Mouse (Mus musculus) neural tube, embryonic 13.5 days (tissue): ENCODE data around the gene 2210011C24Rik. TPM values are rescaled to one million over a fixed set of nuclear protein-coding genes. Genes with fewer than 3 reads are reported as not detected.
A peak's percentile ranks its signal among the peaks of the same experiment; 100 is the strongest.

Experiments
- ATAC-seq: fragments of 200-750 bp; cut with Nextera tagmentation; 2 replicates; pipeline ENCODE4 v1.8.0; 2017; ENCODE audit warnings: low read depth, mild to moderate bottlenecking, moderate TSS enrichment, moderate library complexity
- H3K27ac ChIP-seq: fragments of 300-500 bp; sonication (generic); replicated peaks from 2 replicates; pipeline ENCODE4 v1.5.1; 2015; ENCODE audit warnings: moderate library complexity, mild to moderate bottlenecking, inconsistent platforms
- H3K27me3 ChIP-seq: fragments of 300-500 bp; sonication (generic); 2 replicates; pipeline ENCODE4 v1.6.1; 2015; ENCODE audit warnings: mild to moderate bottlenecking, inconsistent platforms
- H3K36me3 ChIP-seq: fragments of 300-500 bp; sonication (generic); 2 replicates; pipeline ENCODE4 v1.6.1; 2015; ENCODE audit warnings: mild to moderate bottlenecking, inconsistent platforms
- H3K4me1 ChIP-seq: fragments of 300-500 bp; sonication (generic); replicated peaks from 2 replicates; pipeline ENCODE4 v1.6.1; 2015; ENCODE audit warnings: inconsistent platforms
- H3K4me2 ChIP-seq: fragments of 300-500 bp; sonication (generic); 2 replicates; pipeline ENCODE4 v1.6.1; 2015; ENCODE audit warnings: inconsistent platforms, mild to moderate bottlenecking, moderate library complexity
- H3K4me3 ChIP-seq: fragments of 300-500 bp; sonication (generic); 2 replicates; pipeline ENCODE4 v1.5.1; 2015; ENCODE audit warnings: mild to moderate bottlenecking, inconsistent platforms
- H3K9ac ChIP-seq: fragments of 300-500 bp; sonication (generic); 2 replicates; pipeline ENCODE4 v1.6.1; 2015; ENCODE audit warnings: moderate library complexity, mild to moderate bottlenecking, inconsistent platforms
- H3K9me3 ChIP-seq: fragments of 300-500 bp; sonication (generic); 2 replicates; pipeline ENCODE4 v1.6.1; 2016; ENCODE audit warnings: inconsistent platforms
- WGBS: fragments of 180-500 bp; shearing (Covaris S2); methylation state at CpG from one replicate; pipeline ENCODE4 v1.1.7; 2015; 5-methylcytosine and 5-hydroxymethylcytosine counted together
- polyA plus RNA-seq: library from polyadenylated mRNA; unstranded; fragments of >200 nt; fragmentation: Nextera tagmentation; extraction: Ambion mirVana; gene quantifications from 2 replicates; pipeline ENCODE4 v1.2.1, GENCODE M21; 2015

The 2210011C24Rik gene
- 1.0 TPM in 1 of 2 replicates, not detected in the other for polyA plus RNA-seq

DNA sequence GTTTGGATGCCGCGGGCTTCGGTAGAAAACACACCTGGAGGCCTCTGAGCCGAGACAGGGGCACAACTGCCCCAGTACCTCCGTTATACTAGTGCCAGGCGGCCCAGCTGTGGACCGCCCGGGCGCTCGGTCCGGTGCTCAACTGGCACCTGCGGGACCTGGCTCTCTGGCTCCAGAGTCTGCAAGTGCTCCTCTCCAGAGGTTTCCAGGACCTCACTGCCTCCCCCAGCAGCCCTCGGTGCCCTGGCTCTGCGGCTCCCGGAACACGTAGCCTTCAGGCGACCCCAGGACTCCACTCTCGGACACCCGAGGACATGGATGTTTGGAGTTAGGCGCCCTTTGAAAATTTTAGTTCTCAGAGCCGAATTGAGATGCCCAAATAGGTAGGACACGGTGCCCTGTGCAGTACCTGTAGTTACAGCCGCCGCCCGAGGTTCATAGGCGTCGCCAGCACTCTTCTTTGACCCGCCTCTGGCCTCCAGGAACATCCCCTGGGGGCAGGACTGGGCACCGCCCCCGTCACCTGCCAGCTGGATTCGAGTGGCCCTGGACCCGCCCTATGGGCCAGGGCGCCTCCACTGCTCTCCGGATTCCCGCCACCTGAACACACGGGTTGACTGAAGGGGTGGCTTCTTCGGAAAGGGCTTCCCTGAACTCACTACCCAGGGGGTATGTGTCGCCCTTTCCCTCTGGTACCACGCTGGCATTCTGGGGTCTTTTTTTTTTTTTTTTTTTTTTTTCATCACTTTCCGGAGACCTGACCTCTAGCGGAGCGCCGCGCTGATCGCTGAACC is at the start of gene 2210011C24Rik:
Gene 2210011C24Rik, minus strand, starts transcription at position 467 of the 794 bp plus-strand sequence.
- peak; percentile 44; the same call in 1 of the 2 replicates for ATAC-seq
- Histone ChIP-seq H3K27ac (no peak within 1 kb of the TSS), H3K9me3 (no peaks in the 10 kb centered on the region), H3K4me1 (peaks cover 30% of the 10 kb centered on the region), H3K9ac (peak within 1 kb of the TSS; percentile 70), H3K4me2 (peak within 1 kb of the TSS; percentile 85), H3K36me3 (no peaks in the 10 kb centered on the region), H3K27me3 (peaks cover 44% of the 10 kb centered on the region), H3K4me3 (peak within 1 kb of the TSS; percentile 48)
- 1% methylated on average over 44 of the region's 45 CpGs for WGBS

- H3K9ac ChIP-seq = no peak overlapping the region
Measured at GRCm38 (mm10) chr8:84060245-84060644, 48.3 kb upstream of the 2210011C24Rik start.

GRCm38 (mm10) chr8:84059226-84059625 is 47.3 kb upstream of the 2210011C24Rik start:
- WGBS = 91% methylated on average over 2 of the region's 2 CpGs
- Histone ChIP-seq H3K4me3 (no peak overlapping the region), H3K36me3 (no peaks in the 10 kb centered on the region), H3K27me3 (0 out of 2 replicates have a peak, but pooled peaks cover 3% of the 10 kb centered on the region), H3K9me3 (no peaks in the 10 kb centered on the region), H3K9ac (no peak overlapping the region), H3K4me1 (no peaks in the 10 kb centered on the region), H3K27ac (no peak overlapping the region), H3K4me2 (no peak overlapping the region)
- no peak for ATAC-seq

More at GRCm38 (mm10) chr8:84060245-84060644, 48.3 kb upstream of the 2210011C24Rik start:
- no peaks in the 10 kb centered on the region for H3K9me3 ChIP-seq
- H3K27ac ChIP-seq = no peak overlapping the region
- H3K4me1 ChIP-seq = 0 out of 2 replicates have a peak, but pooled peaks cover 2% of the 10 kb centered on the region
- 82% methylated on average over 2 of the region's 2 CpGs for WGBS
- H3K4me2 ChIP-seq = no peak overlapping the region
- no peaks in the 10 kb centered on the region for H3K36me3 ChIP-seq
- H3K27me3 ChIP-seq = 0 out of 2 replicates have a peak, but pooled peaks cover 3% of the 10 kb centered on the region
- no peak overlapping the region for H3K4me3 ChIP-seq
- ATAC-seq = no peak

GRCm38 (mm10) chr8:84057827-84058226 is 45.9 kb upstream of the 2210011C24Rik start:
- Histone ChIP-seq H3K4me2 (no peak overlapping the region), H3K27ac (no peak overlapping the region), H3K9ac (no peak overlapping the region), H3K9me3 (no peaks in the 10 kb centered on the region), H3K36me3 (no peaks in the 10 kb centered on the region), H3K27me3 (0 out of 2 replicates have a peak, but pooled peaks cover 3% of the 10 kb centered on the region), H3K4me3 (no peak overlapping the region), H3K4me1 (no peaks in the 10 kb centered on the region)
- WGBS = 96% methylated on average over 1 of the region's 1 CpGs
- ATAC-seq = no peak

- H3K4me2 ChIP-seq = no peak overlapping the region
- no peaks in the 10 kb centered on the region for H3K36me3 ChIP-seq
- 92% methylated on average over 5 of the region's 5 CpGs for WGBS
- H3K27ac ChIP-seq = no peak overlapping the region
- no peak for ATAC-seq
- no peaks in the 10 kb centered on the region for H3K27me3 ChIP-seq
- H3K4me3 ChIP-seq = no peak overlapping the region
- no peaks in the 10 kb centered on the region for H3K4me1 ChIP-seq
- no peak overlapping the region for H3K9ac ChIP-seq
- no peaks in the 10 kb centered on the region for H3K9me3 ChIP-seq
Measured at GRCm38 (mm10) chr8:84053229-84053628, 41.3 kb upstream of the 2210011C24Rik start.

GRCm38 (mm10) chr8:84052746-84053145 is 40.8 kb upstream of the 2210011C24Rik start:
- Histone ChIP-seq H3K27ac (no peak overlapping the region), H3K36me3 (no peaks in the 10 kb centered on the region), H3K4me2 (no peak overlapping the region), H3K9me3 (no peaks in the 10 kb centered on the region), H3K27me3 (no peaks in the 10 kb centered on the region), H3K9ac (no peak overlapping the region), H3K4me3 (no peak overlapping the region), H3K4me1 (no peaks in the 10 kb centered on the region)
- ATAC-seq = no peak
- 84% methylated on average over 3 of the region's 3 CpGs for WGBS

GRCm38 (mm10) chr8:84048171-84048570 is 36.2 kb upstream of the 2210011C24Rik start:
- H3K9me3 ChIP-seq = no peaks in the 10 kb centered on the region
- no peak overlapping the region for H3K4me3 ChIP-seq
- H3K36me3 ChIP-seq = no peaks in the 10 kb centered on the region
- 67% methylated on average over 5 of the region's 5 CpGs for WGBS
- peaks cover 10% of the 10 kb centered on the region for H3K4me1 ChIP-seq
- no peak overlapping the region for H3K4me2 ChIP-seq
- no peak for ATAC-seq
- no peak overlapping the region for H3K27ac ChIP-seq
- no peak overlapping the region for H3K9ac ChIP-seq
- H3K27me3 ChIP-seq = peaks cover 31% of the 10 kb centered on the region

DNA sequence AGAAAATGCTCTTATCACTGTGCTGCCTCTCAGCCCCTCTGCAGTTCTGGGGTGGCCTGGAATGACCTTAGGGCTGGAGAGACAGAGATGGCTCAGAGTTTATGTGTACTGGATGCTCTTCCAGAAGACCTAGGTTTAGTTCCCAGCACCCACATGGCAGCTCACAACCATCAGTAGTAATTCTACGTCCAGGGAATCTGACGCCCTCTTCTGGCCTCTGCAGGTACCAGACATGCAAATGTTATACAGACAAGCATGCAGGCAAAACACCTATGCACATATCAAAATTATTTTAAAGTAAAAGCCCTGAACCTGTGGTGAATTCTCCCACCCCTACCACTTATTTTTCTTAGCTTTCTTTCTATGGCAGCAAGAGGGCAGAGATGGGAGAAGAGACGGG is 34.5 kb upstream of the 2210011C24Rik start:
- 81% methylated on average over 3 of the region's 3 CpGs for WGBS
- Histone ChIP-seq H3K27me3 (peaks cover 48% of the 10 kb centered on the region), H3K36me3 (no peaks in the 10 kb centered on the region), H3K4me2 (no peak overlapping the region), H3K27ac (no peak overlapping the region), H3K4me3 (no peak overlapping the region), H3K9ac (no peak overlapping the region), H3K9me3 (no peaks in the 10 kb centered on the region), H3K4me1 (peaks cover 22% of the 10 kb centered on the region)
- no peak for ATAC-seq

DNA sequence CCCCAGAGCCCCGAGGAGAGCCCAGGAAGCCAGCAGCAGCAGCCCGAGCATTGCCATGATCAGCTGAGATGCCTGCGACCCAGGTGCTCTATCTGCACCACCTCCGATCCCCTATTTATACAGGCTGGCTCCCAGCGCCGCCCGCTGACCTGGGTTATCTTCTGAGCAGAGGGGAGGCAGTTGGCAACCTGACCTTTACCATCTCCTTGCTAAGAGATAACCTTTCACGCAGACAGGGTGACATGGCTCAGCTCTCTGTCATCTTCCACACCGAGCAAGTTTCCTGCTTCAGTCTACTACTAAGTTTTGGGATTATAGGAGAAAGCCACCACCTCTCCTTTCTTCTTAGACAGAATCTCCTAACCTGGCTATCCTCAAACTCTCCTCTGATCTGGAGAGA is 32.9 kb upstream of the 2210011C24Rik start, which contains the start of gene Rln3:
Gene Rln3, minus strand, starts transcription at position 101 of the 400 bp plus-strand sequence.
- Histone ChIP-seq H3K9ac (0 out of 2 replicates have a peak within 1 kb of the TSS, but pooled peaks have one; percentile 6), H3K9me3 (no peaks in the 10 kb centered on the region), H3K4me2 (no peak within 1 kb of the TSS), H3K27me3 (peaks cover 61% of the 10 kb centered on the region), H3K4me3 (no peak within 1 kb of the TSS), H3K27ac (no peak within 1 kb of the TSS), H3K36me3 (no peaks in the 10 kb centered on the region), H3K4me1 (peaks cover 22% of the 10 kb centered on the region)
- 7% methylated on average over 9 of the region's 9 CpGs for WGBS
- ATAC-seq = no peak

DNA sequence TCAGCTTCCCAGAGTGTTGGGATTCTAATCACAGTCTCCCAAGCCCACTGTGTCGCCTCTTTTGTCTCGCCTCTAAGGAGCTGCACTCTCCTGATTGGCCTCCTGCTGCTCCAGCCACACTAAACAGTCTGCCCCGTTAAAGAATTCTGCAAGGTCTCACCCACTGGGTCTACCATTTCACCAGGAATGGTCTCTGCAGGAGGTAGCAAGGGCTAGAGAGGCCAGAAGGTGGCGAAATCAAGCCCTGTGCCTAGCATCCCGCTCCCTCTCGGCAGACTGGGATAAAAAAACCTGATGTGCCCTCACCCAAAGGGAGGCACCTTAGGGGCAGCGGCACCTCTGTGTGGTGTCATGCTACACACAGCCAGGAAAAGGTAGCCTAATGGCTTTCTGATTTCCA is 32.1 kb upstream of the 2210011C24Rik start:
- Histone ChIP-seq H3K9ac (no peak overlapping the region), H3K4me2 (no peak overlapping the region), H3K4me1 (peaks cover 22% of the 10 kb centered on the region), H3K27me3 (peaks cover 61% of the 10 kb centered on the region), H3K4me3 (no peak overlapping the region), H3K27ac (no peak overlapping the region), H3K36me3 (no peaks in the 10 kb centered on the region), H3K9me3 (no peaks in the 10 kb centered on the region)
- no peak for ATAC-seq
- WGBS = 2% methylated on average over 7 of the region's 7 CpGs

DNA sequence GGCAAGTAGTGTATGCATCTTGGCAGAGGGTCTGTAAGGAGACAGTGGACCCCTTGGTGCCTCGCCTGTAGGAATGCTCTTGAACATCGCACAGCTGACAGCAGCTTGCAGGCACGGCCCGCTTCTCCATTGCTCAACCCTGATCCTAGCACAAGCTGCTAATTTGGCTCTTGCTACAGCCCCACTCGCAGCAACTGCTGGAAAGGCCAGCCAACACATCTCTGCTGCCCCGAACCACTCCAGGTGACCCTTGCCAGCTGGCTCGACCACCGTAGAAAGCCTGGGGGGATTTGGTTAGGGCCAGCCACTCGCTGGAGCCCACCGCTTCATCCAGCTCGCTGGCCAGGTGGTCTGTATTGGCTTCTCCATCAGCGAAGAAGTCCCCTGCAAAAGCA is 31.0 kb upstream of the 2210011C24Rik start:
- H3K4me1 ChIP-seq = peaks cover 22% of the 10 kb centered on the region
- H3K4me2 ChIP-seq = peak overlapping the region; percentile 59; the same call in 1 of the 2 replicates
- H3K36me3 ChIP-seq = no peaks in the 10 kb centered on the region
- no peak for ATAC-seq
- peaks cover 70% of the 10 kb centered on the region for H3K27me3 ChIP-seq
- H3K9me3 ChIP-seq = no peaks in the 10 kb centered on the region
- no peak overlapping the region for H3K4me3 ChIP-seq
- 36% methylated on average over 12 of the region's 12 CpGs for WGBS
- H3K9ac ChIP-seq = no peak overlapping the region
- no peak overlapping the region for H3K27ac ChIP-seq

- peaks cover 72% of the 10 kb centered on the region for H3K27me3 ChIP-seq
- no peak within 1 kb of the TSS for H3K27ac ChIP-seq
- H3K4me1 ChIP-seq = peaks cover 22% of the 10 kb centered on the region
- H3K9ac ChIP-seq = peak within 1 kb of the TSS; percentile 53
- peak within 1 kb of the TSS; percentile 59 for H3K4me2 ChIP-seq
- H3K4me3 ChIP-seq = peak within 1 kb of the TSS; percentile 29
- H3K9me3 ChIP-seq = no peaks in the 10 kb centered on the region
- H3K36me3 ChIP-seq = no peaks in the 10 kb centered on the region
- 5% methylated on average over 40 of the region's 40 CpGs for WGBS
- ATAC-seq = peak; percentile 24; the same call in 1 of the 2 replicates
Measured at GRCm38 (mm10) chr8:84042066-84042947, 30.3 kb upstream of the 2210011C24Rik start, which contains the start of gene Il27ra. Gene Il27ra, minus strand, starts transcription at chr8:84042589.
